ENCODE assay signal across 23 mouse cellular contexts in the genomic region with DNA sequence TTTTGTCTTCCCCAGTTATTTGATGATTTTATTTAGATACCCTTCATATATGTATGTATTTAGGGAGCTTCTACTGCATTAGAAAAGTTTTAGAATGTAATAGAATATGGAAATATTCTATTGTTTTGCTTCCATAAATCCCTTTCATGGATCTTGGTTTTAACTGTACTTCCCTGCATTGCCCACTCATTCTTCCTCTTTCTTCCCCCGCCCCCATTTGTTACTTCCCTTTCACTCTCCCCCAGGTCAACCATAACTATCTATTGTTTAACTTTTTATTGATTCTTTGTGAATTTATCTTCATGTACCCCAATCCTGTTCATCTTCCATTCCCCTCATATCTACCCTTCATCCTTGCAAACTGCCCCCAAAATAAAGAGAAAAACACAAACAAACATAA.
DNase-seq lines count a peak whose midpoint lies in the region; ATAC-seq and TF ChIP-seq lines count a peak whose summit lies in the region.
"Had no signal": no experiment of that assay in that cellular context is flagged by ENCODE, and none has a peak within 500 bp of the region (broad histone marks: within the 10 kb centered on the region; RNA-seq: fewer than 3 reads in every experiment).

No protein-coding gene starts in this region.

- H3K27me3 ChIP-seq in MEL (ENCODE audit: control insufficient read depth in 1 of 2, insufficient read depth in 2 of 2, low read length in 2 of 2): no peaks in the 10 kb centered on the region
- H3K27me3 ChIP-seq: CH12.LX, Patski had no signal

- H3K9ac ChIP-seq in MEL (ENCODE audit: control insufficient read depth, low read depth, low read length, poor library complexity, severe bottlenecking): no peak overlapping the region

- peak; percentile 52; the same call in 1 of the 2 replicates for ATAC-seq in granulocyte monocyte progenitor cell, adult 5-6 weeks (replicated peaks; ENCODE audit: poor library complexity, severe bottlenecking)
- ATAC-seq in megakaryocyte, adult 5-6 weeks (ENCODE audit: poor library complexity, severe bottlenecking): peak; percentile 58; the same call in 1 of the 2 replicates
- ATAC-seq in megakaryocyte progenitor cell, adult 5-6 weeks (replicated peaks; ENCODE audit: poor library complexity): peak; percentile 31; the same call in 1 of the 2 replicates
- ATAC-seq: activated CD4-positive, CD25-positive, alpha-beta regulatory T cell, adult 4 months; CD4-positive, CD25-positive, alpha-beta regulatory T cell, adult 4 months; Patski had no signal

- no peak overlapping the region for H3K4me3 ChIP-seq in MEL (ENCODE audit: control insufficient read depth in 1 of 2, insufficient read depth in 1 of 2, low read depth in 2 of 2, low read length in 2 of 2)

- no peak for TF ChIP-seq EP300 in MEL (IDR thresholded peaks at IDR 0.05; ENCODE audit: low read depth in 1 of 2, low read length in 2 of 2)

- DNase-seq in MEL (ENCODE audit: low read depth, low spot score): peak; percentile 36
- no peak for DNase-seq in testis, postnatal 14 days (ENCODE audit: low spot score)
- DNase-seq in urinary bladder, postnatal 10 days (ENCODE audit: low spot score): no peak
- DNase-seq in lung, postnatal 4 days: no peak
- no peak for DNase-seq in right cerebral cortex, adult 2 months (ENCODE audit: low spot score in 2 of 2)
- DNase-seq: adrenal gland, adult 2 months; adrenal gland, adult 8-10 months; adrenal gland, postnatal 10 days; adrenal gland, postnatal 14 days; adrenal gland, postnatal 25 days; adrenal gland, postnatal 36 days; B cell, adult 2 months; cerebellum, adult 11 months; cerebellum, adult 11-12 months; cerebellum, adult 18-20 months had no signal

- peaks cover 5 to 22% of the 10 kb centered on the region in 2 experiments; a peak in 3 of 4 replicates for H3K4me1 ChIP-seq in MEL (ENCODE audit: control insufficient read depth in 1 of 2, insufficient read depth in 2 of 2, low read length in 2 of 2)

- no peaks in the 10 kb centered on the region for H3K9me3 ChIP-seq in MEL (replicated peaks; ENCODE audit: insufficient read depth, low read length)
- H3K9me3 ChIP-seq: G1E had no signal

- no peak overlapping the region for H3K27ac ChIP-seq in MEL (ENCODE audit: control insufficient read depth, low read depth, low read length)

- TF ChIP-seq CTCF in MEL (IDR thresholded peaks at IDR 0.05 in 2 of 3, conservative IDR thresholded peaks at IDR 0.05 in 1 of 3; ENCODE audit: control insufficient read depth in 1 of 3, insufficient read depth in 1 of 3, low read depth in 2 of 3, low read length in 3 of 3, poor library complexity in 1 of 3, severe bottlenecking in 1 of 3): no peak

- no peak for TF ChIP-seq RAD21 in MEL (IDR thresholded peaks at IDR 0.05; ENCODE audit: low read depth, low read length)

- H3K79me2 ChIP-seq in MEL (ENCODE audit: control insufficient read depth, insufficient read depth, low read length, poor library complexity): no peaks in the 10 kb centered on the region

- H3K36me3 ChIP-seq in MEL (ENCODE audit: control insufficient read depth in 1 of 2, insufficient read depth in 2 of 2, low read length in 2 of 2): peaks cover 0 to 28% of the 10 kb centered on the region in 2 experiments; a peak in 2 of 4 replicates
- H3K36me3 ChIP-seq: G1E had no signal

- TF ChIP-seq POLR2A in MEL (IDR thresholded peaks at IDR 0.05; ENCODE audit: control insufficient read depth in 1 of 2, insufficient read depth in 1 of 2, low read depth in 1 of 2, low read length in 2 of 2, poor library complexity in 1 of 2): no peak

TF ChIP-seq in MEL, 35 proteins besides CTCF, POLR2A, EP300 and RAD21:
- TF ChIP-seq TBP (IDR thresholded peaks at IDR 0.05; ENCODE audit: low read depth, low read length) (no peak), ZC3H11A (IDR thresholded peaks at IDR 0.05; ENCODE audit: low read depth, low read length) (no peak), ZMIZ1 (IDR thresholded peaks at IDR 0.05; ENCODE audit: low read depth, low read length) (no peak)
TF ChIP-seq in MEL: peak in this region for 0.
